Mouse (Mus musculus): ENCODE results near the gene Parp3. TPM values are rescaled to one million over a fixed set of nuclear protein-coding genes. Genes with fewer than 3 reads are reported as not detected.

Parp3 gene
- total and polyA plus RNA-seq, 3 experiments = 2.2 to 5.0 TPM; not detected in 1

DNA sequence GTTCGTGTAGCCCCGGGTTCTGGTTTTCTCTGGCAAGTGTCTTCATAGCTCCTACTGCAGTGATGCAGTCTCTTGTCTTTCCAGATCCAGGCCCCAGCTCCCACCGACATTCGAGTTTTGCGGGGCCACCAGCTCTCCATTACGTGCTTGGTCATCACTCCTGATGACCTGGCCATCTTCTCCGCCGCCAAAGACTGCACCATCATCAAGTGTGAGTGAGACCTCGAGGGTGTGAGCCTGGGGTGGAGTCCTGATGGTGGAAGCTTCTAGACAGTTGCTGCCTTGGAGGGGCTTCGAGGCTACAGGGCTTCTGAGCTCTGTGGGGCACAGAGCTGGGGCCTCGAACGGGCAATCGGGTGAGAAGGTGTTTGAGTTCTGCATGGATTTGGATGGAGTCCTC, 4.9 kb upstream of the Parp3 start:
- Histone ChIP-seq H3K79me2 (ENCODE audit: control insufficient read depth, insufficient read depth, low read length, poor library complexity) (peaks cover 27% of the 10 kb centered on the region), H3K4me3 (ENCODE audit: control insufficient read depth in 1 of 2, insufficient read depth in 1 of 2, low read depth in 2 of 2, low read length in 2 of 2) (no peak overlapping the region), H3K9ac (ENCODE audit: control insufficient read depth, low read depth, low read length, poor library complexity, severe bottlenecking) (no peak overlapping the region), H3K9me3 (replicated peaks; ENCODE audit: insufficient read depth, low read length) (no peaks in the 10 kb centered on the region), H3K27ac (ENCODE audit: control insufficient read depth, low read depth, low read length) (no peak overlapping the region), H3K4me1 (ENCODE audit: control insufficient read depth in 1 of 2, insufficient read depth in 2 of 2, low read length in 2 of 2) (peaks cover 0 to 9% of the 10 kb centered on the region in 2 experiments; a peak in 3 of 4 replicates), H3K36me3 (ENCODE audit: control insufficient read depth in 1 of 2, insufficient read depth in 2 of 2, low read length in 2 of 2) (peaks cover 0 to 3% of the 10 kb centered on the region in 2 experiments; a peak in 3 of 4 replicates), H3K27me3 (ENCODE audit: control insufficient read depth in 1 of 2, insufficient read depth in 2 of 2, low read length in 2 of 2) (no peaks in the 10 kb centered on the region)
- TF ChIP-seq ELF1 (IDR thresholded peaks at IDR 0.05; ENCODE audit: low read depth, low read length) (no peak), KAT2A (conservative IDR thresholded peaks at IDR 0.05; ENCODE audit: low read depth, low read length) (no peak), SMC3 (IDR thresholded peaks at IDR 0.05; ENCODE audit: low read depth, low read length) (no peak), RCOR1 (IDR thresholded peaks at IDR 0.05; ENCODE audit: low read depth, low read length) (no peak), ZMIZ1 (IDR thresholded peaks at IDR 0.05; ENCODE audit: low read depth, low read length) (no peak), MYB (IDR thresholded peaks at IDR 0.05; ENCODE audit: low read depth, low read length) (no peak), NELFE (IDR thresholded peaks at IDR 0.05; ENCODE audit: low read depth, low read length) (no peak), ETS1 (IDR thresholded peaks at IDR 0.05; ENCODE audit: low read depth, low read length) (no peak), MAFK (IDR thresholded peaks at IDR 0.05; ENCODE audit: borderline replicate concordance, low read depth, low read length) (no peak), ZC3H11A (IDR thresholded peaks at IDR 0.05; ENCODE audit: low read depth, low read length) (no peak), UBTF (IDR thresholded peaks at IDR 0.05; ENCODE audit: borderline replicate concordance, insufficient read depth, low read depth, low read length) (no peak)
- no peak for DNase-seq (ENCODE audit: low read depth, low spot score)

- Histone ChIP-seq H3K36me3 (ENCODE audit: control insufficient read depth in 1 of 2, insufficient read depth in 2 of 2, low read length in 2 of 2) (peaks cover 0 to 3% of the 10 kb centered on the region in 2 experiments; a peak in 3 of 4 replicates), H3K4me1 (ENCODE audit: control insufficient read depth in 1 of 2, insufficient read depth in 2 of 2, low read length in 2 of 2) (peaks cover 0 to 9% of the 10 kb centered on the region in 2 experiments; a peak in 3 of 4 replicates), H3K27me3 (ENCODE audit: control insufficient read depth in 1 of 2, insufficient read depth in 2 of 2, low read length in 2 of 2) (no peaks in the 10 kb centered on the region), H3K4me3 (ENCODE audit: control insufficient read depth in 1 of 2, insufficient read depth in 1 of 2, low read depth in 2 of 2, low read length in 2 of 2) (no peak overlapping the region), H3K27ac (ENCODE audit: control insufficient read depth, low read depth, low read length) (no peak overlapping the region), H3K79me2 (ENCODE audit: control insufficient read depth, insufficient read depth, low read length, poor library complexity) (peaks cover 27% of the 10 kb centered on the region), H3K9ac (ENCODE audit: control insufficient read depth, low read depth, low read length, poor library complexity, severe bottlenecking) (no peak overlapping the region), H3K9me3 (replicated peaks; ENCODE audit: insufficient read depth, low read length) (no peaks in the 10 kb centered on the region)
- TF ChIP-seq ZKSCAN1 (IDR thresholded peaks at IDR 0.05; ENCODE audit: low read depth, low read length) = no peak
- TF ChIP-seq NRF1 (IDR thresholded peaks at IDR 0.05; ENCODE audit: insufficient read depth, low read depth, low read length, poor library complexity, severe bottlenecking) = no peak
- TF ChIP-seq MAX (IDR thresholded peaks at IDR 0.05; ENCODE audit: low read length) = no peak
- TF ChIP-seq E2F4 (IDR thresholded peaks at IDR 0.05; ENCODE audit: borderline replicate concordance, low read depth, low read length) = no peak
- TF ChIP-seq CHD2 (IDR thresholded peaks at IDR 0.05; ENCODE audit: low read length) = no peak
- TF ChIP-seq ZNF384 (IDR thresholded peaks at IDR 0.05; ENCODE audit: low read depth, low read length) = no peak
- TF ChIP-seq USF1 (IDR thresholded peaks at IDR 0.05; ENCODE audit: low read depth, low read length) = no peak
- no peak for TF ChIP-seq TBP (IDR thresholded peaks at IDR 0.05; ENCODE audit: low read depth, low read length)
- TF ChIP-seq ELF1 (IDR thresholded peaks at IDR 0.05; ENCODE audit: low read depth, low read length) = no peak
- no peak for TF ChIP-seq ZC3H11A (IDR thresholded peaks at IDR 0.05; ENCODE audit: low read depth, low read length)
- no peak for TF ChIP-seq ETS1 (IDR thresholded peaks at IDR 0.05; ENCODE audit: low read depth, low read length)
- TF ChIP-seq JUND (IDR thresholded peaks at IDR 0.05; ENCODE audit: low read depth, low read length) = no peak
- no peak for TF ChIP-seq TCF12 (IDR thresholded peaks at IDR 0.05; ENCODE audit: low read depth, low read length)
- no peak for TF ChIP-seq SMC3 (IDR thresholded peaks at IDR 0.05; ENCODE audit: low read depth, low read length)
- TF ChIP-seq RCOR1 (IDR thresholded peaks at IDR 0.05; ENCODE audit: low read depth, low read length) = no peak
- no peak for TF ChIP-seq POLR2AphosphoS2 (IDR thresholded peaks at IDR 0.05; ENCODE audit: low read length)
- TF ChIP-seq NELFE (IDR thresholded peaks at IDR 0.05; ENCODE audit: low read depth, low read length) = no peak
- no peak for TF ChIP-seq MYC (IDR thresholded peaks at IDR 0.05; ENCODE audit: low read depth, low read length)
- TF ChIP-seq RAD21 (IDR thresholded peaks at IDR 0.05; ENCODE audit: low read depth, low read length) = no peak
- no peak for TF ChIP-seq BHLHE40 (IDR thresholded peaks at IDR 0.05; ENCODE audit: borderline replicate concordance, low read depth, low read length)
- no peak for DNase-seq (ENCODE audit: low read depth, low spot score)
Observed at GRCm38 (mm10) chr9:106481075-106481474, 4.3 kb upstream of the Parp3 start.
